Mouse (Mus musculus) heart, embryonic 14.5 days (tissue): ENCODE data around the gene Olfr1357. TPM values are rescaled to one million over a fixed set of nuclear protein-coding genes. Genes with fewer than 3 reads are reported as not detected.
"Not testable (repeated sequence)": the region's sequence is repeated elsewhere in the genome, so short reads cannot be mapped to it uniquely, and the experiment has no call there.

Source experiments
- ATAC-seq: fragments of 200-750 bp; cut with Nextera tagmentation; 2 replicates; pipeline ENCODE4 v1.8.0; 2017; ENCODE audit warnings: low read depth, moderate TSS enrichment; ENCODE audit not compliant: insufficient number of reproducible peaks, insufficient read depth, low FRiP score
- H3K27ac ChIP-seq, 2 experiments: fragments of 200-500 bp in 1 of 2; fragments of 300-500 bp in 1 of 2; sonication (generic) in 1 of 2; replicated peaks in 1 of 2; 2 replicates each; pipeline ENCODE4 v1.5.1; 2012 to 2014; ENCODE audit warnings: low read depth in 2 of 2, low read length in 2 of 2, control low read depth in 1 of 2, mild to moderate bottlenecking in 1 of 2, mixed read lengths in 1 of 2; ENCODE audit not compliant: control insufficient read depth in 1 of 2, insufficient read depth in 1 of 2
- H3K27me3 ChIP-seq: fragments of 300-500 bp; sonication (generic); 2 replicates; pipeline ENCODE4 v1.6.1; 2014; ENCODE audit warnings: mild to moderate bottlenecking, low read length, control low read depth; ENCODE audit not compliant: control insufficient read depth, insufficient read depth
- H3K36me3 ChIP-seq: fragments of 300-500 bp; sonication (generic); 2 replicates; pipeline ENCODE4 v1.6.1; 2014; ENCODE audit warnings: mild to moderate bottlenecking, control low read depth, low read length, mixed read lengths; ENCODE audit not compliant: control insufficient read depth, insufficient read depth
- H3K4me1 ChIP-seq, 2 experiments: fragments of 200-500 bp in 1 of 2; fragments of 300-500 bp in 1 of 2; sonication (generic) in 1 of 2; 2 replicates each; pipeline ENCODE4 v1.6.1; 2012 to 2014; ENCODE audit warnings: low read length in 2 of 2, control low read depth in 1 of 2, mixed read lengths in 1 of 2; ENCODE audit not compliant: control insufficient read depth in 2 of 2, insufficient read depth in 2 of 2
- H3K4me2 ChIP-seq: fragments of 300-500 bp; sonication (generic); 2 replicates; pipeline ENCODE4 v1.6.1; 2014; ENCODE audit warnings: mild to moderate bottlenecking, low read length
- H3K4me3 ChIP-seq, 2 experiments: fragments of 200-500 bp in 1 of 2; fragments of 300-500 bp in 1 of 2; sonication (generic) in 1 of 2; 2 replicates each; pipeline ENCODE4 v1.5.1; 2012 to 2014; ENCODE audit warnings: low read length in 2 of 2, mild to moderate bottlenecking in 2 of 2, control low read depth in 1 of 2, low read depth in 1 of 2, moderate library complexity in 1 of 2; ENCODE audit not compliant: control insufficient read depth in 1 of 2, insufficient read depth in 1 of 2
- H3K9ac ChIP-seq: fragments of 300-500 bp; sonication (generic); 2 replicates; pipeline ENCODE4 v1.6.1; 2014; ENCODE audit warnings: mild to moderate bottlenecking, low read length
- H3K9me3 ChIP-seq: fragments of 300-500 bp; sonication (generic); 2 replicates; pipeline ENCODE4 v1.6.1; 2016; ENCODE audit warnings: low read length, control low read depth; ENCODE audit not compliant: control insufficient read depth
- WGBS: fragments of 180-500 bp; shearing (Covaris S2); extraction: QIAGEN DNeasy Blood & Tissue Kit; methylation state at CpG from one replicate; pipeline ENCODE4 v1.1.7; 2014; 5-methylcytosine and 5-hydroxymethylcytosine counted together
- polyA plus RNA-seq: library from polyadenylated mRNA; unstranded; fragments of >200 nt; fragmentation: Nextera tagmentation; extraction: Ambion mirVana; gene quantifications from 2 replicates; pipeline ENCODE4 v1.2.1, GENCODE M21; 2014

Olfr1357 gene
- polyA plus RNA-seq: not detected in 2 replicates

DNA sequence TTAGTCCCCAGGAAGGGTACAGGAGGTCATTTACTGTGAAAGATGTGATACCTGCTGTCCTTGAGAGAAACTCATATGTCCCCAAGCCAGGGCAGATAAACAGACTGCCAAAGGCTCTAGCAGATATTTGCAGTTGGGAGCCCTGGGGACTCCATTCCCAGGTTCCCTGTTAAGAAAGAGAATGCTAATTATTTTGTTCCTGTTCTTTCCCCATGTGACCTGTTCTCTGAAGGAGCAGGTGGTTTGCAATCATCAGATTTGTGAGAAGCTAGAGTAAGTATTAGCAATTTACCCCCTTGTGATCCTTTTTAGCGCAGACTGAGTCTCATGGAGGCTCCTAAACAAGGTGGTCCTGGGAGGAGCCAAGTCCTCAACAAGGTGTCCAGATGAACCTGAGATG is at the start of gene Olfr1357:
Gene Olfr1357, minus strand, starts transcription at position 101 of the 400 bp plus-strand sequence.
- Histone ChIP-seq H3K4me2 (no peak within 1 kb of the TSS), H3K4me3 (no peak within 1 kb of the TSS), H3K4me1 (no peaks in the 10 kb centered on the region), H3K9me3 (no peaks in the 10 kb centered on the region), H3K27me3 (no peaks in the 10 kb centered on the region), H3K9ac (no peak within 1 kb of the TSS), H3K36me3 (no peaks in the 10 kb centered on the region), H3K27ac (no peak within 1 kb of the TSS)
- 88% methylated on average over 1 of the region's 1 CpGs for WGBS
- no peak for ATAC-seq

DNA sequence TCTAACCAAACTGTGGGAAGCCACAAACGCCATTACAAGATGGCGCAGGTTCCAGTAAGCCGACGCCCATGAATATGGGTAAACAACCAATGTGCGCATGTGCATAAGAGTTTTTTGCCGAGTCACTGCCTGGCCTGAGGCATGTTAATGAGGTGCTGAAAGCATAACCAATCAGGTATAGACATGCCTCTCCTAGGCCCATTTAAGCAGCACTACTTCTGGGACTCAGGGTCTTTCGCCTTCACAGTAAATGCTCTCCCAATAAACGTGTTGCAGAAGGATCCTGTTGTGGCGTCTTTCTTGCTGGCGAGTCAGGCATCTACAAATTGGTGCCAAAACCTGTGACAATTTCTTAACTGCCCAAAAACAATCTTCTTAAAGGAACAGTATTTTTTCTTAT is 48.8 kb upstream of the Olfr1357 start:
- not testable (repeated sequence) for H3K4me3 ChIP-seq, H3K27me3 ChIP-seq, H3K9ac ChIP-seq, H3K36me3 ChIP-seq, H3K4me1 ChIP-seq, H3K9me3 ChIP-seq, H3K4me2 ChIP-seq, H3K27ac ChIP-seq, ATAC-seq
- 90% methylated on average over 10 of the region's 10 CpGs for WGBS

GRCm38 (mm10) chr10:78664546-78664945 is 46.7 kb upstream of the Olfr1357 start:
- no peaks in the 10 kb centered on the region for H3K9me3 ChIP-seq
- no peak overlapping the region for H3K27ac ChIP-seq
- WGBS: 95% methylated on average over 1 of the region's 1 CpGs
- no peak overlapping the region for H3K4me3 ChIP-seq
- H3K4me2 ChIP-seq: no peak overlapping the region
- H3K4me1 ChIP-seq: no peaks in the 10 kb centered on the region
- ATAC-seq: no peak
- H3K9ac ChIP-seq: no peak overlapping the region
- no peaks in the 10 kb centered on the region for H3K36me3 ChIP-seq
- H3K27me3 ChIP-seq: no peaks in the 10 kb centered on the region

DNA sequence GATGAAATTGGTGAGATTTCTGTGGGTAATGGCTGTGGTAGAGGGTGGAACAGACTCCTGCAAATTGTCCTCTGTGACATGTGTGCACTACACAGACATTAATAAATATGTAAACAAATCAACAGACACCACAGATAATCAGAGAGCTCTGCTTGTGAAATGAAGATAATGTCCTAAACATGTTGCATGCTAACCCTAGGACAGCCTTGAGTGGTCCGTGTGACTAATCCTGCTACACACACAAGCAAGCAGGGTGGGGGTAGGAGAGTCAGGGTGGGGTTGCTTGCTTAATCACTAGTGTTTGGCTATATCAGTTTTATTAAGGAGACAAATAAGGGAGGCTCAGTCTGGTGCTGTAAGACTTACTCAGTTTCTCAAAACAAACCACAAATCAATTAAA is 43.3 kb upstream of the Olfr1357 start:
- no peaks in the 10 kb centered on the region for H3K9me3 ChIP-seq
- no peak for ATAC-seq
- H3K4me3 ChIP-seq: no peak overlapping the region
- no peak overlapping the region for H3K27ac ChIP-seq
- H3K4me1 ChIP-seq: no peaks in the 10 kb centered on the region
- H3K36me3 ChIP-seq: no peaks in the 10 kb centered on the region
- H3K27me3 ChIP-seq: no peaks in the 10 kb centered on the region
- H3K9ac ChIP-seq: no peak overlapping the region
- WGBS: 80% methylated on average over 1 of the region's 1 CpGs
- H3K4me2 ChIP-seq: no peak overlapping the region

- Histone ChIP-seq H3K4me1 (no peaks in the 10 kb centered on the region), H3K36me3 (no peaks in the 10 kb centered on the region), H3K9ac (no peak overlapping the region), H3K9me3 (no peaks in the 10 kb centered on the region), H3K4me2 (no peak overlapping the region), H3K27ac (no peak overlapping the region), H3K4me3 (no peak overlapping the region), H3K27me3 (no peaks in the 10 kb centered on the region)
- ATAC-seq: no peak
- whole genome bisulfite sequencing: 17% methylated on average over 6 of the region's 6 CpGs
Observed at GRCm38 (mm10) chr10:78632311-78632710, 14.4 kb upstream of the Olfr1357 start.

DNA sequence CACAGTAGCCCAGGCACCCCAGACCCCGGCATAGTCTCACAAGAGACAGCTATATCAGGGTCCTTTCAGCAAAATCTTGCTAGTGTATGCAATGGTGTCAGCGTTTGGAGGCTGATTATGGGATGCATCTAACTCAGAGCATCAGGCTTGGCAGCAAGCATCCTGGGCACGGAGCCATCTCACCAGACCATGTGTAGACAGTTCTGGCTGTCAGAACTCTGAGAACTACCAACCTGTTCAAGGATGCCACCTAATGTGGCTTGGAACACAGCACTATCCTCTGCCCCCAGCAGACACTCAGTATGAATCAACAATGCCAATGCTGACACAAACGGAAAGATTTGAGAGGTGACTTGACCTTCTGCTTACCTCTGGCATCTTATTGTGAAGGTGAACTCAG is 12.3 kb upstream of the Olfr1357 start:
- 59% methylated on average over 4 of the region's 4 CpGs for WGBS
- Histone ChIP-seq H3K27ac (no peak overlapping the region), H3K4me3 (no peak overlapping the region), H3K9ac (no peak overlapping the region), H3K36me3 (no peaks in the 10 kb centered on the region), H3K27me3 (no peaks in the 10 kb centered on the region), H3K4me2 (no peak overlapping the region), H3K4me1 (no peaks in the 10 kb centered on the region), H3K9me3 (no peaks in the 10 kb centered on the region)
- no peak for ATAC-seq

- ATAC-seq, H3K27me3 ChIP-seq, H3K4me1 ChIP-seq, H3K4me2 ChIP-seq, H3K9me3 ChIP-seq, H3K4me3 ChIP-seq, H3K27ac ChIP-seq, H3K36me3 ChIP-seq, H3K9ac ChIP-seq: not testable (repeated sequence)
- WGBS: 73% methylated on average over 3 of the region's 3 CpGs
Observed at GRCm38 (mm10) chr10:78623143-78623542, 5.3 kb upstream of the Olfr1357 start.

DNA sequence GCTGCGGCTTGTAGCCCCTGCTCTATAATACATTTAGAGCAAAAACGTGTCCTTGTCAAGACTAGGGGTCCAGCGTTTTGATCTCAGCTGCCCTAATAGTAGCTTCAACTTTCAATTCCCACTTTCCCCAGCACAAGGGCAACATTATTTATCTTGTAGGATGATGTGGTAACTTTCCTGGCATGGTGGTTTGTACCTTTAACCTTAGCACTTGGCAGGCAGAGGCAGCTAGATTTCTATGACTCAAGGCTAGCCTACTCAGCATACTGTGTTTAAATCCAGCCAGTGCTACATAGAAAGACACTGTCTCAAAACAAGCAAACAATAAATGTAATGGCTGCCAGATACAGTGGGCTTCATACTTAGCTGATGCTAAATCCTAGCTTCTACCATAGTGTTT is 10.3 kb downstream of the Olfr1357 start:
- ATAC-seq: no peak
- 63% methylated on average over 3 of the region's 3 CpGs for WGBS

More for the DNA sequence above, 10.3 kb downstream of the Olfr1357 start:
- Histone ChIP-seq H3K27me3 (no peaks in the 10 kb centered on the region), H3K4me1 (no peaks in the 10 kb centered on the region), H3K4me2 (no peak overlapping the region), H3K9ac (no peak overlapping the region), H3K36me3 (no peaks in the 10 kb centered on the region), H3K27ac (no peak overlapping the region), H3K9me3 (no peaks in the 10 kb centered on the region), H3K4me3 (no peak overlapping the region)
